Mouse (Mus musculus): ENCODE data around the gene Trpc2. TPM values are rescaled to one million over a fixed set of nuclear protein-coding genes. Genes with fewer than 3 reads are reported as not detected.

Gene Trpc2
- polyA plus RNA-seq, 1 experiment from 2014 or later, result not detected

- no peaks in the 10 kb centered on the region for H3K36me3 ChIP-seq (ENCODE audit: poor library complexity, severe bottlenecking)
- whole genome bisulfite sequencing, result 78% methylated on average over 5 of the region's 5 CpGs
- ATAC-seq, result no peak
- H3K4me1 ChIP-seq, result peaks cover 21% of the 10 kb centered on the region
- H3K27me3 ChIP-seq, result 0 out of 2 replicates have a peak, but pooled peaks cover 5% of the 10 kb centered on the region
- H3K9me3 ChIP-seq (replicated peaks), result no peaks in the 10 kb centered on the region
- no peak overlapping the region for H3K9ac ChIP-seq
- H3K4me2 ChIP-seq, result no peak overlapping the region
- no peak overlapping the region for H3K4me3 ChIP-seq
- no peak overlapping the region for H3K27ac ChIP-seq
These were observed 21.2 kb downstream of the Trpc2 start for GRCm38 (mm10) chr7:102104126-102104525.

GRCm38 (mm10) chr7:102106700-102107141 lies 23.8 kb downstream of the Trpc2 start:
- 26% methylated on average over 23 of the region's 23 CpGs for WGBS
- no peak for ATAC-seq
- peaks cover 6% of the 10 kb centered on the region; the same call in 1 of the 2 replicates for H3K4me1 ChIP-seq
- H3K9ac ChIP-seq, result peak overlapping the region; percentile 36; the same call in 1 of the 2 replicates
- H3K9me3 ChIP-seq (replicated peaks), result no peaks in the 10 kb centered on the region
- peak overlapping the region; percentile 56 for H3K4me2 ChIP-seq
- H3K27me3 ChIP-seq, result no peaks in the 10 kb centered on the region
- no peaks in the 10 kb centered on the region for H3K36me3 ChIP-seq (ENCODE audit: poor library complexity, severe bottlenecking)
- peak overlapping the region; percentile 21 for H3K4me3 ChIP-seq
- H3K27ac ChIP-seq, result no peak overlapping the region

GRCm38 (mm10) chr7:102108206-102108605 lies 25.3 kb downstream of the Trpc2 start:
- 91% methylated on average over 1 of the region's 1 CpGs for WGBS
- peaks cover 6% of the 10 kb centered on the region; the same call in 1 of the 2 replicates for H3K4me1 ChIP-seq
- no peak overlapping the region for H3K9ac ChIP-seq
- no peak overlapping the region for H3K4me2 ChIP-seq
- no peak overlapping the region for H3K4me3 ChIP-seq
- H3K27ac ChIP-seq, result no peak overlapping the region
- no peaks in the 10 kb centered on the region for H3K27me3 ChIP-seq
- H3K9me3 ChIP-seq (replicated peaks), result no peaks in the 10 kb centered on the region
- no peak for ATAC-seq
- no peaks in the 10 kb centered on the region for H3K36me3 ChIP-seq (ENCODE audit: poor library complexity, severe bottlenecking)

- H3K27ac ChIP-seq, result no peak within 1 kb of the TSS
- no peak within 1 kb of the TSS for H3K4me2 ChIP-seq
- H3K4me1 ChIP-seq, result peaks cover 6% of the 10 kb centered on the region; the same call in 1 of the 2 replicates
- WGBS, result 80% methylated on average over 7 of the region's 7 CpGs
- H3K36me3 ChIP-seq (ENCODE audit: poor library complexity, severe bottlenecking), result no peaks in the 10 kb centered on the region
- H3K27me3 ChIP-seq, result no peaks in the 10 kb centered on the region
- no peak for ATAC-seq
- no peak within 1 kb of the TSS for H3K9ac ChIP-seq
- no peak within 1 kb of the TSS for H3K4me3 ChIP-seq
- no peaks in the 10 kb centered on the region for H3K9me3 ChIP-seq (replicated peaks)
These were observed 26.3 kb downstream of the Trpc2 start, which contains the start of gene Art5 for GRCm38 (mm10) chr7:102109171-102109570. Gene Art5, minus strand, starts transcription at chr7:102109489.

- Histone ChIP-seq H3K4me3 (no peak overlapping the region), H3K27me3 (no peaks in the 10 kb centered on the region), H3K36me3 (ENCODE audit: poor library complexity, severe bottlenecking) (no peaks in the 10 kb centered on the region), H3K9ac (no peak overlapping the region), H3K9me3 (replicated peaks) (no peaks in the 10 kb centered on the region), H3K4me1 (peaks cover 6% of the 10 kb centered on the region; the same call in 1 of the 2 replicates), H3K4me2 (no peak overlapping the region), H3K27ac (no peak overlapping the region)
- ATAC-seq, result no peak
- 84% methylated on average over 4 of the region's 4 CpGs for WGBS
These were observed 26.8 kb downstream of the Trpc2 start for GRCm38 (mm10) chr7:102109746-102110145.

GRCm38 (mm10) chr7:102113151-102113729 lies 30.3 kb downstream of the Trpc2 start:
- H3K4me1 ChIP-seq, result no peaks in the 10 kb centered on the region
- H3K4me2 ChIP-seq, result no peak overlapping the region
- no peaks in the 10 kb centered on the region for H3K27me3 ChIP-seq
- ATAC-seq, result no peak
- 88% methylated on average over 45 of the region's 45 CpGs for WGBS
- peaks cover 3% of the 10 kb centered on the region for H3K36me3 ChIP-seq (ENCODE audit: poor library complexity, severe bottlenecking)
- H3K27ac ChIP-seq, result no peak overlapping the region
- no peaks in the 10 kb centered on the region for H3K9me3 ChIP-seq (replicated peaks)
- H3K9ac ChIP-seq, result no peak overlapping the region
- H3K4me3 ChIP-seq, result no peak overlapping the region

GRCm38 (mm10) chr7:102116579-102117331 lies 33.8 kb downstream of the Trpc2 start, which contains the start of gene Chrna10:
Gene Chrna10, minus strand, starts transcription at chr7:102116828.
- Histone ChIP-seq H3K9me3 (replicated peaks) (no peaks in the 10 kb centered on the region), H3K36me3 (ENCODE audit: poor library complexity, severe bottlenecking) (peaks cover 38% of the 10 kb centered on the region), H3K9ac (no peak within 1 kb of the TSS), H3K27ac (no peak within 1 kb of the TSS), H3K4me3 (no peak within 1 kb of the TSS), H3K4me2 (no peak within 1 kb of the TSS), H3K4me1 (no peaks in the 10 kb centered on the region), H3K27me3 (no peaks in the 10 kb centered on the region)
- no peak for ATAC-seq
- WGBS, result 49% methylated on average over 7 of the region's 7 CpGs

GRCm38 (mm10) chr7:102117382-102117781 lies 34.5 kb downstream of the Trpc2 start:
- H3K36me3 ChIP-seq (ENCODE audit: poor library complexity, severe bottlenecking), result peaks cover 44% of the 10 kb centered on the region
- H3K27ac ChIP-seq, result no peak overlapping the region
- no peak overlapping the region for H3K9ac ChIP-seq
- no peak overlapping the region for H3K4me3 ChIP-seq
- WGBS, result 72% methylated on average over 6 of the region's 6 CpGs
- ATAC-seq, result no peak
- H3K4me2 ChIP-seq, result no peak overlapping the region
- H3K27me3 ChIP-seq, result no peaks in the 10 kb centered on the region
- no peaks in the 10 kb centered on the region for H3K4me1 ChIP-seq
- no peaks in the 10 kb centered on the region for H3K9me3 ChIP-seq (replicated peaks)

- Histone ChIP-seq H3K9ac (no peak overlapping the region), H3K36me3 (ENCODE audit: poor library complexity, severe bottlenecking) (peaks cover 74% of the 10 kb centered on the region), H3K27me3 (no peaks in the 10 kb centered on the region), H3K9me3 (replicated peaks) (no peaks in the 10 kb centered on the region), H3K27ac (no peak overlapping the region), H3K4me2 (no peak overlapping the region), H3K4me1 (no peaks in the 10 kb centered on the region), H3K4me3 (no peak overlapping the region)
- 97% methylated on average over 10 of the region's 10 CpGs for WGBS
- no peak for ATAC-seq
These were observed 37.4 kb downstream of the Trpc2 start for GRCm38 (mm10) chr7:102120326-102120725.

- Histone ChIP-seq H3K4me3 (no peak overlapping the region), H3K9me3 (replicated peaks) (no peaks in the 10 kb centered on the region), H3K4me1 (no peaks in the 10 kb centered on the region), H3K9ac (no peak overlapping the region), H3K4me2 (no peak overlapping the region), H3K27me3 (no peaks in the 10 kb centered on the region), H3K27ac (no peak overlapping the region), H3K36me3 (ENCODE audit: poor library complexity, severe bottlenecking) (peaks cover 84% of the 10 kb centered on the region)
- 98% methylated on average over 4 of the region's 4 CpGs for WGBS
- no peak for ATAC-seq
These were observed 49.5 kb downstream of the Trpc2 start for GRCm38 (mm10) chr7:102132395-102132794.

GRCm38 (mm10) chr7:102137464-102137863 lies 54.5 kb downstream of the Trpc2 start:
- ATAC-seq, result no peak
- 94% methylated on average over 1 of the region's 1 CpGs for WGBS
- Histone ChIP-seq H3K4me3 (no peak overlapping the region), H3K9me3 (replicated peaks) (no peaks in the 10 kb centered on the region), H3K9ac (no peak overlapping the region), H3K27me3 (no peaks in the 10 kb centered on the region), H3K27ac (no peak overlapping the region), H3K4me1 (no peaks in the 10 kb centered on the region), H3K4me2 (no peak overlapping the region), H3K36me3 (ENCODE audit: poor library complexity, severe bottlenecking) (peaks cover 85% of the 10 kb centered on the region)

- H3K4me3 ChIP-seq, result no peak overlapping the region
- H3K9me3 ChIP-seq (replicated peaks), result no peaks in the 10 kb centered on the region
- H3K36me3 ChIP-seq (ENCODE audit: poor library complexity, severe bottlenecking), result peaks cover 84% of the 10 kb centered on the region
- H3K27me3 ChIP-seq, result no peaks in the 10 kb centered on the region
- no peak overlapping the region for H3K4me2 ChIP-seq
- no peaks in the 10 kb centered on the region for H3K4me1 ChIP-seq
- H3K27ac ChIP-seq, result no peak overlapping the region
- H3K9ac ChIP-seq, result no peak overlapping the region
- WGBS, result 96% methylated on average over 5 of the region's 5 CpGs
- no peak for ATAC-seq
These were observed 55.0 kb downstream of the Trpc2 start for GRCm38 (mm10) chr7:102137898-102138297.

All from forebrain, embryonic 13.5 days (tissue).